25 mouse cellular contexts compared by ENCODE assay signal in genomic region chr12:14235351-14235750, GRCm38 (mm10).
A peak's percentile ranks its signal among the peaks of the same experiment; 100 is the strongest.
DNase-seq lines count a peak whose midpoint lies in the region; ATAC-seq and TF ChIP-seq lines count a peak whose summit lies in the region.
"Had no signal": no experiment of that assay in that cellular context is flagged by ENCODE, and none has a peak within 500 bp of the region (broad histone marks: within the 10 kb centered on the region; RNA-seq: fewer than 3 reads in every experiment).

No protein-coding gene starts in this region.

- peak; percentile 90 for ATAC-seq in frontal cortex, adult (ENCODE audit: low TSS enrichment)
- ATAC-seq: activated CD4-positive, CD25-positive, alpha-beta regulatory T cell, adult 4 months; forebrain, embryonic 13.5 days; forebrain, embryonic 16.5 days; hindbrain, postnatal 0 days; inflammation-experienced regulatory T-cells, adult 6 months had no signal

- TF ChIP-seq CTCF in left cerebral cortex, adult 2 months (IDR thresholded peaks at IDR 0.05): no peak

- no peak overlapping the region for H3K4me3 ChIP-seq in left cerebral cortex, adult 2 months
- H3K4me3 ChIP-seq: forebrain, embryonic 10.5 days; forebrain, embryonic 13.5 days; gastrocnemius, adult 2 months; heart, adult 2 months; heart, embryonic 10.5 days; heart, embryonic 13.5 days had no signal

- intact Hi-C loops in left cerebral cortex, adult 2 months (cut with DNase I): loop anchor here (5.0 to 10.0 kb wide), 3 partner anchors 83 to 452 kb away; partner anchors contain the start of gene Fam84a

- DNase-seq in frontal cortex, postnatal 10 days (ENCODE audit: low spot score in 2 of 2): no peak
- peak; percentile 8 to 22 for DNase-seq in left cerebral cortex, adult 9 months (ENCODE audit: low spot score in 2 of 2)
- no peak for DNase-seq in left cerebral cortex, adult 2 months (ENCODE audit: extremely low spot score in 1 of 2, low spot score in 2 of 2)
- DNase-seq in brain, adult 2 months (ENCODE audit: low read depth, low spot score): peak; percentile 60
- DNase-seq in gastrocnemius, postnatal 4 days (ENCODE audit: low spot score in 2 of 2): no peak
- DNase-seq: adrenal gland, adult 8-10 months; adrenal gland, postnatal 25 days; cerebellum, adult 18-20 months; cerebellum, adult 9-10 months; cerebellum, postnatal 14 days; gastrocnemius, adult 2 months; gastrocnemius, postnatal 25 days; heart, adult 2 months; heart, postnatal 14 days; heart, postnatal 4 days had no signal

- no peak overlapping the region for H3K27ac ChIP-seq in left cerebral cortex, adult 2 months
- H3K27ac ChIP-seq: forebrain, embryonic 10.5 days; forebrain, embryonic 13.5 days; gastrocnemius, adult 2 months; heart, adult 2 months; heart, embryonic 10.5 days; heart, embryonic 13.5 days; hindbrain, embryonic 14.5 days; hindbrain, postnatal 0 days had no signal

Comparison
In these comparisons a context has a peak if more than half of its experiments do, and no peak if none do; other contexts are left out.
1. DNase-seq: peak in left cerebral cortex, adult 9 months (2 of 2) and brain, adult 2 months (single experiment); none in frontal cortex, postnatal 10 days (0 of 2), left cerebral cortex, adult 2 months (0 of 2) and gastrocnemius, postnatal 4 days (0 of 2).